Mouse (Mus musculus): ENCODE measurements around the gene Chtf18. TPM values are rescaled to one million over a fixed set of nuclear protein-coding genes. Genes with fewer than 3 reads are reported as not detected.

Chtf18 gene
- polyA plus RNA-seq, 1 experiment = 7.2 TPM

DNA sequence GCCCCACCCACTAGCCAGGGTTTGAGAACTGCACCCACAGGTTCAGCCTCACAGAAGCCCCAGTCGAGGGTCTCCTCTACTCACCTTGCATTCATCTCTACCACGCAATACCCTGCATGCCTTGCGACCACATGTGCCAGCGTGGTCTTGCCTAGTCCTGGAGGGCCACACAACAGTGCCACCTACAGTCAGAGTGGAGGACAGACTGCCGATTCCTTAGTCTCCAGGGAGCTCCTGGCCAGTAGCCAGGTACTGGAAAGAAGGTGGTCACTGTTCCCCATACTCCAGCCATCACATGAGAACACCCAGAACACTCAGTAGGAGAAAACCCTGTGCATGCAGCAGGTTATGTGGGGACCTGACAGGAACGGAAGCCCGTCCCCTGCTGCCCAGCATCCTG, 3.3 kb downstream of the Chtf18 start:
- H3ac ChIP-seq (ENCODE audit: control insufficient read depth, insufficient read length) = no peak overlapping the region
- H3K4me2 ChIP-seq (ENCODE audit: low read depth) = no peak overlapping the region
- H3K27me3 ChIP-seq (ENCODE audit: control insufficient read depth, insufficient read depth, insufficient read length) = no peaks in the 10 kb centered on the region
- H3K36me3 ChIP-seq (ENCODE audit: control insufficient read depth, insufficient read depth) = no peaks in the 10 kb centered on the region
- H3K4me3 ChIP-seq = no peak overlapping the region
- no peak for TF ChIP-seq TCF12 (IDR thresholded peaks at IDR 0.05; ENCODE audit: insufficient read depth, poor library complexity, severe bottlenecking)
- no peak for TF ChIP-seq USF1 (IDR thresholded peaks at IDR 0.05; ENCODE audit: low read depth)
- no peak for TF ChIP-seq POLR2AphosphoS2 (IDR thresholded peaks at IDR 0.05; ENCODE audit: insufficient read length, low read depth)
- no peak for TF ChIP-seq SRF (IDR thresholded peaks at IDR 0.05; ENCODE audit: control insufficient read depth, insufficient read length, low read depth)
- TF ChIP-seq MYOG (IDR thresholded peaks at IDR 0.05; ENCODE audit: control insufficient read depth in 1 of 3, insufficient read depth in 1 of 3, insufficient read length in 2 of 3, low read depth in 2 of 3) = no peak
- H3K79me2 ChIP-seq (ENCODE audit: control insufficient read depth, insufficient read depth) = peaks cover 5% of the 10 kb centered on the region

DNA sequence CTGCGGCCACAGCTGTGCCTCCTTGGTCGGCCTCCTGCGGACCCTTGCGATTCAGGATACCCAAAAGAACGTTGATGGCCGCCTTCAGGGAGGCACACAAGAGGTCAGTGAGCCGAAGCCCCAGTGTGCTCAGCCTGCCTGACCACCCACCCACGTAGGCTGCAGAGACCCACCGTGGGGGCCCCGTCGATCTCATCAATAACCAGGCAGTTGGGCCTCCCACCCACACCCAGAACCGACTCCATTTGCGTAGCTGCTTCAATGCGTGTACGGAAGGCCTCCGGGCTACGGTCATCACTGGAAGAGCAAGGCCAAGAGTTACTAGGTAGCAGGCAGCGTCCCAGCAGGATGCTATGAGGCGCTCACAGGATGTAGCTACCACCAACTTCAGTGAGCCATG, 3.7 kb downstream of the Chtf18 start:
- Histone ChIP-seq H3ac (ENCODE audit: control insufficient read depth, insufficient read length) (no peak overlapping the region), H3K4me3 (no peak overlapping the region), H3K27me3 (ENCODE audit: control insufficient read depth, insufficient read depth, insufficient read length) (no peaks in the 10 kb centered on the region), H3K4me2 (ENCODE audit: low read depth) (no peak overlapping the region), H3K79me2 (ENCODE audit: control insufficient read depth, insufficient read depth) (peaks cover 3% of the 10 kb centered on the region), H3K36me3 (ENCODE audit: control insufficient read depth, insufficient read depth) (no peaks in the 10 kb centered on the region)
- TF ChIP-seq POLR2AphosphoS2 (IDR thresholded peaks at IDR 0.05; ENCODE audit: insufficient read length, low read depth) (no peak), E2F4 (IDR thresholded peaks at IDR 0.05; ENCODE audit: insufficient read depth) (no peak), TCF12 (IDR thresholded peaks at IDR 0.05; ENCODE audit: insufficient read depth, poor library complexity, severe bottlenecking) (no peak), SRF (IDR thresholded peaks at IDR 0.05; ENCODE audit: control insufficient read depth, insufficient read length, low read depth) (no peak), MYOG (IDR thresholded peaks at IDR 0.05; ENCODE audit: control insufficient read depth in 1 of 3, insufficient read depth in 1 of 3, insufficient read length in 2 of 3, low read depth in 2 of 3) (no peak), MYOD1 (IDR thresholded peaks at IDR 0.05; ENCODE audit: control insufficient read depth in 1 of 3, insufficient read length in 2 of 3, low read depth in 2 of 3) (no peak), MAX (IDR thresholded peaks at IDR 0.05; ENCODE audit: low read depth) (no peak), POLR2A (IDR thresholded peaks at IDR 0.05; ENCODE audit: insufficient read length, low read depth) (no peak), USF1 (IDR thresholded peaks at IDR 0.05; ENCODE audit: low read depth) (no peak), TCF3 (IDR thresholded peaks at IDR 0.05; ENCODE audit: insufficient read length, low read depth) (no peak), REST (IDR thresholded peaks at IDR 0.05; ENCODE audit: insufficient read depth, insufficient read length) (no peak), CEBPB (IDR thresholded peaks at IDR 0.05; ENCODE audit: insufficient read depth, poor library complexity, severe bottlenecking) (no peak)

DNA sequence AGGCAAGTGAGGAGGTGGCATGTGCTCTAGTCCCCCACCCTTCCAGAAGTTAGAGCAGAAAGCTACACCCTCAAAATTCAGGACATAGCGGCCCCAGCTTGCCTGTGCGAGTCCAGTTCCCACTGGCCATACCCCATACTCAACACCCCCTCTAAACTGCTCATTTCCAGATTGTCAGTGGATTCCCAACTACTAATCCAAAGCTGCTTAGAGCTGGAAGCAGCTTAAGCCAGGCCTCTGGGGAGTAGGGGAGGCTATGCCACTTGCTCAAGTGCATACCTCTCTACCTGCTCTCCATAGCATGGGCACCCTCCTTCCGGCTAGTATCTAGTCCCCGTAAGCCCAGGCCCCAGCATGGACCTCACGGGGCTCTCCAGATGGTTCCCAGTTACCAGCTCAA, 5.7 kb downstream of the Chtf18 start:
- H3K36me3 ChIP-seq (ENCODE audit: control insufficient read depth, insufficient read depth) = no peaks in the 10 kb centered on the region

DNA sequence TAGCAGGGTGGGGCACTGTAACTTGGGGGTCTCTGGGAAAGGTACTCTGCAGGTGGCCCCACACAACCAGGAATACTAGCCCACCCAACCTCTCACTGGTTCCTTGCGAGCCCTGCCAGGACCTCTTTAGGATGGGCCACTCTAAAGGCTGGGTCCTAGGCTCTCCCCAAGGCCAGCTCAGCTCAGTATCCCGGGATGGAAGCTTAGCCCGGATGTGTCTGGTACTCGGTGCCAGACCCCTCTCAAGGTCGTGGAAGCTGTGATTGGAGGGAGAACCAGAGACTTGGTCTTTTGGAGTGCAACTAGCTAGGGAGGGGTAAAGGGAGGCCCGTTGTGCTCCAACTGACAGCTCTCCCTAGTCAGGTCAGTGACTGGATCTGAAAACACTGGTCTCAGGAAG, 9.5 kb downstream of the Chtf18 start:
- H3K4me3 ChIP-seq = no peak overlapping the region

More for the DNA sequence above, 5.7 kb downstream of the Chtf18 start:
- Histone ChIP-seq H3K27me3 (ENCODE audit: control insufficient read depth, insufficient read depth, insufficient read length) (peaks cover 15% of the 10 kb centered on the region), H3ac (ENCODE audit: control insufficient read depth, insufficient read length) (no peak overlapping the region), H3K79me2 (ENCODE audit: control insufficient read depth, insufficient read depth) (no peaks in the 10 kb centered on the region), H3K4me3 (no peak overlapping the region), H3K4me2 (ENCODE audit: low read depth) (no peak overlapping the region)
- no peak for TF ChIP-seq E2F4 (IDR thresholded peaks at IDR 0.05; ENCODE audit: insufficient read depth)
- TF ChIP-seq SRF (IDR thresholded peaks at IDR 0.05; ENCODE audit: control insufficient read depth, insufficient read length, low read depth) = no peak
- TF ChIP-seq TCF3 (IDR thresholded peaks at IDR 0.05; ENCODE audit: insufficient read length, low read depth) = no peak
- no peak for TF ChIP-seq POLR2A (IDR thresholded peaks at IDR 0.05; ENCODE audit: insufficient read length, low read depth)
- TF ChIP-seq MAX (IDR thresholded peaks at IDR 0.05; ENCODE audit: low read depth) = no peak
- no peak for TF ChIP-seq USF1 (IDR thresholded peaks at IDR 0.05; ENCODE audit: low read depth)
- no peak for TF ChIP-seq MYOG (IDR thresholded peaks at IDR 0.05; ENCODE audit: control insufficient read depth in 1 of 3, insufficient read depth in 1 of 3, insufficient read length in 2 of 3, low read depth in 2 of 3)
- TF ChIP-seq TCF12 (IDR thresholded peaks at IDR 0.05; ENCODE audit: insufficient read depth, poor library complexity, severe bottlenecking) = no peak
- TF ChIP-seq CEBPB (IDR thresholded peaks at IDR 0.05; ENCODE audit: insufficient read depth, poor library complexity, severe bottlenecking) = no peak
- TF ChIP-seq POLR2AphosphoS2 (IDR thresholded peaks at IDR 0.05; ENCODE audit: insufficient read length, low read depth) = no peak
- TF ChIP-seq MYOD1 (IDR thresholded peaks at IDR 0.05; ENCODE audit: control insufficient read depth in 1 of 3, insufficient read length in 2 of 3, low read depth in 2 of 3) = no peak
- no peak for TF ChIP-seq REST (IDR thresholded peaks at IDR 0.05; ENCODE audit: insufficient read depth, insufficient read length)

DNA sequence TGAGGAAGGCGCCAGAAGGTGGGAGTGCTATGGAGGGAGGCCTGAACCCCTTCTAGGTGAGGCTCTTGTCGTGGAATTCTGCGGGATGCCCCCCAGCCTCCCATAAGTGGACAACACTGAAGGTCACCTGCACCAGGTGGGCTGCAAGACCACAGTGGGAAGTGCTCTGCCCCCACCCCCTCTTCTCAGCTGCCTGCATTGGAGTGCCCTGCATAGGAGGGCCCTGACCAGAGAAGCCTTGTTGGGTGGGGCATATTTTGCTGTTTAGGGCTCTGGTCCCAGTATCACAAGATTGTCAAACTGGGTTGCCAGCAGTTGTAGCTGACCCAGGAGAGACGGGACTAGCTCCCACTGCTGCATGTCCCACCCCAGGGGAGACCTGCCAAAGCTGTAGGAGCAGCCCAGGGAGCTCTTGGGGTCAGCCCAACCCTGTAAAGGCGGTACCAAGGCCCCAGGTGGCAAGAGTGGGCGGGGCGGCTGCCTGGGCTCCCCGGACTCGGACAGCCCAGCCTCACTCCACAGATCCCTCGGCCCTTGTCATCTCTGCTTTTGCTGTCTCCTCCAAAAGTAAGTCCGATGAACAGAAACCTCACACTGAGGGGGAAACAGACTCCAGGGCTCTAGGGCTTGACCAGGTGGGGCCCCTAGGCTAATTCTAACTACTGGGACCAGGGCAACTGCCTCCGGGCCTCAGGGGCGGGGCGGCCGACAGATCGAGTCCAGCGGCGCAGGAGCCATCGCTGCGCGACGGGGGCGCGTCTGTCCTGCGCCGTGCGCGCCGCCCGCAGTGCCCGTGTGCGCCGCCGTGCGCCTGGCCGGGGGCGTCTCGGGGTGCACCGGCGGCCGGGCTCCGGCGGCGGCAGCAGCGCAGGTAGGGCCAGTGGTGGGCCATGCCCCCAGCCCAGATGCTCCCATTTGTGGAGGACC, 10.2 kb downstream of the Chtf18 start, which contains the start of gene Gng13:
Gng13 (plus strand) TSS at position 461 of the 927 bp plus-strand sequence.
- Histone ChIP-seq H3K4me3 (no peak within 1 kb of the TSS), H3K27me3 (ENCODE audit: control insufficient read depth, insufficient read depth, insufficient read length) (peaks cover 29% of the 10 kb centered on the region)

More for the DNA sequence above, 9.5 kb downstream of the Chtf18 start:
- no peak overlapping the region for H3K4me2 ChIP-seq (ENCODE audit: low read depth)
- TF ChIP-seq SRF (IDR thresholded peaks at IDR 0.05; ENCODE audit: control insufficient read depth, insufficient read length, low read depth) (no peak), REST (IDR thresholded peaks at IDR 0.05; ENCODE audit: insufficient read depth, insufficient read length) (no peak), TCF3 (IDR thresholded peaks at IDR 0.05; ENCODE audit: insufficient read length, low read depth) (no peak)
- no peaks in the 10 kb centered on the region for H3K79me2 ChIP-seq (ENCODE audit: control insufficient read depth, insufficient read depth)
- H3ac ChIP-seq (ENCODE audit: control insufficient read depth, insufficient read length) = no peak overlapping the region
- peaks cover 29% of the 10 kb centered on the region for H3K27me3 ChIP-seq (ENCODE audit: control insufficient read depth, insufficient read depth, insufficient read length)
- no peaks in the 10 kb centered on the region for H3K36me3 ChIP-seq (ENCODE audit: control insufficient read depth, insufficient read depth)

More for the DNA sequence above, 10.2 kb downstream of the Chtf18 start, which contains the start of gene Gng13:
- TF ChIP-seq TCF12 (IDR thresholded peaks at IDR 0.05; ENCODE audit: insufficient read depth, poor library complexity, severe bottlenecking) (no peak), MYOG (IDR thresholded peaks at IDR 0.05; ENCODE audit: control insufficient read depth in 1 of 3, insufficient read depth in 1 of 3, insufficient read length in 2 of 3, low read depth in 2 of 3) (no peak), MAX (IDR thresholded peaks at IDR 0.05; ENCODE audit: low read depth) (no peak), TCF3 (IDR thresholded peaks at IDR 0.05; ENCODE audit: insufficient read length, low read depth) (no peak), CEBPB (IDR thresholded peaks at IDR 0.05; ENCODE audit: insufficient read depth, poor library complexity, severe bottlenecking) (no peak), POLR2AphosphoS2 (IDR thresholded peaks at IDR 0.05; ENCODE audit: insufficient read length, low read depth) (no peak), SRF (IDR thresholded peaks at IDR 0.05; ENCODE audit: control insufficient read depth, insufficient read length, low read depth) (no peak), E2F4 (IDR thresholded peaks at IDR 0.05; ENCODE audit: insufficient read depth) (no peak), POLR2A (IDR thresholded peaks at IDR 0.05; ENCODE audit: insufficient read length, low read depth) (no peak), USF1 (IDR thresholded peaks at IDR 0.05; ENCODE audit: low read depth) (no peak), REST (IDR thresholded peaks at IDR 0.05; ENCODE audit: insufficient read depth, insufficient read length) (no peak), MYOD1 (IDR thresholded peaks at IDR 0.05; ENCODE audit: control insufficient read depth in 1 of 3, insufficient read length in 2 of 3, low read depth in 2 of 3) (no peak)
- Histone ChIP-seq H3K4me2 (ENCODE audit: low read depth) (no peak within 1 kb of the TSS), H3ac (ENCODE audit: control insufficient read depth, insufficient read length) (no peak within 1 kb of the TSS), H3K79me2 (ENCODE audit: control insufficient read depth, insufficient read depth) (no peaks in the 10 kb centered on the region), H3K36me3 (ENCODE audit: control insufficient read depth, insufficient read depth) (no peaks in the 10 kb centered on the region)

Data from myocyte (in vitro differentiated cells).